Comparison of ENCODE assay signal across 12 mouse cellular contexts in the genomic region with DNA sequence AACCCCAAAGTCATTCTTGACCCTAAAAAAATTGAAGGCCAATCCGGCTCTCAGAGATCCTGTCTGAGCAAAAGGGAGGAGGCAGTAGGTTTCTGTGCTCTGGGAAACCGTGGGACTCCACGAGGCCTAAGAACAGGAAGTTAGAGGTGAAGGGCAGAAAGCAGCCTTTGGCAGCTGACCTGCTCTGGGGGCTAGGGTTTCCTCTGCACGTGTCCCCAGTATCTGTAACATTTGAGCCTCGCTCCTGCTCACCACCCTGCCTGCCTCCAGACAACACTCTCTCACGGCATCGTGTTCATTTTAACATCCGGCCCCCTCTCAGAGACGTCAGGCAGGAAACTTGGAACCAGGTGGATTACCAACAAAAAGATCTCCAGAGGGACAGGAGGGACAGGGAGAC. TPM values are rescaled to one million over a fixed set of nuclear protein-coding genes. Genes with fewer than 3 reads are reported as not detected.
DNase-seq lines count a peak whose midpoint lies in the region.
"Had no signal": no experiment of that assay in that cellular context is flagged by ENCODE, and none has a peak within 500 bp of the region (broad histone marks: within the 10 kb centered on the region; RNA-seq: fewer than 3 reads in every experiment).

No protein-coding gene starts in this region.

- intact Hi-C loops in heart, postnatal 36 days (cut with DNase I): no loop called here

- peak; percentile 97 for DNase-seq in heart, adult 11 months
- no peak for DNase-seq in heart, postnatal 36 days
- peak; percentile 37 to 46 for DNase-seq in kidney, postnatal 36 days
- DNase-seq in kidney, postnatal 14 days: no peak
- peak; percentile 11 for DNase-seq in thymus, postnatal 25 days
- no peak for DNase-seq in thymus, postnatal 10 days (ENCODE audit: low spot score in 2 of 2)
- no peak for DNase-seq in right cerebral cortex, postnatal 25 days
- DNase-seq in adrenal gland, adult (ENCODE audit: inconsistent age in 2 of 2, low spot score in 1 of 2): no peak
- DNase-seq: adrenal gland, postnatal 14 days; cerebellum, adult 18-20 months had no signal

RNA-seq across cellular contexts. Expression of a gene that starts 27.6 kb away (rescaled TPM):
- 10 to 100 TPM; 10.0 to 11.1 TPM for total RNA-seq in heart, postnatal 36 days (2021)

RNA-seq across cellular contexts. Expression of a gene that starts 35.7 kb away (rescaled TPM):
- 10 to 100 TPM; 14.7 to 16.7 TPM for total RNA-seq in heart, postnatal 36 days (2021)
- total RNA-seq: megakaryocyte, adult 5-6 weeks had no signal

RNA-seq across cellular contexts. Expression of a gene that starts 36.1 kb away (rescaled TPM):
- total RNA-seq in heart, postnatal 36 days (2021): not detected
- total RNA-seq: left cerebral cortex, postnatal 14 days; megakaryocyte, adult 5-6 weeks had no signal

RNA-seq across cellular contexts. Expression of a gene that starts 36.7 kb away (rescaled TPM):
- 10 to 100 TPM; 55.1 to 60.7 TPM for total RNA-seq in heart, postnatal 36 days (2021)

RNA-seq across cellular contexts. Expression of a gene that starts 50.1 kb away (rescaled TPM):
- total RNA-seq in heart, postnatal 36 days (2021): 1 to 10 TPM; 9.5 to 9.9 TPM

Comparison
In these comparisons a context has a peak if more than half of its experiments do, and no peak if none do; other contexts are left out.
1. DNase-seq: peak in heart, adult 11 months (single experiment), kidney, postnatal 36 days (2 of 2) and thymus, postnatal 25 days (single experiment); none in heart, postnatal 36 days (0 of 2), kidney, postnatal 14 days (single experiment), thymus, postnatal 10 days (0 of 2), right cerebral cortex, postnatal 25 days (single experiment) and adrenal gland, adult (0 of 2).